Mouse (Mus musculus): Measurements from ENCODE around the gene Gm42791. TPM values are rescaled to one million over a fixed set of nuclear protein-coding genes. Genes with fewer than 3 reads are reported as not detected.
A peak's percentile ranks its signal among the peaks of the same experiment; 100 is the strongest.

Gm42791 gene
- polyA plus RNA-seq, 1 experiment from 2014 or later: 3.3 TPM

DNA sequence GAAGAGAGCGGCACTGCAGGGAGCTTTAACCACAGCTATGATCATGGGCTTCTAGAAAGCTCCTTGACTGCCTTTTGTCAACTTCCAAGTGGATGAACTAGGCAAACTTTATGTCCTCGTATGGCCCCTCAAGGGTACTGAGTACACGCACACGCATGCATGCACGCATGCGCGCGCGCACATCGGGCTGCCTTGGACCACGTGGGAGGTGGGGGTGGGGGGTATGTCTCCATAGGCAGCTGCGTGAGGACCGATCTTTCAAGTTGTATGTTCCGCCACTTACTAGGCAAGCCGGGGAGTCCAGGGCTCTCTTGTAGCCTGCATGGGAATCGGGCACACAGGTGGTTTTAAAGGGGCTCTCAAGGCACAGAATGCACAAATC lies 25.7 kb upstream of the Gm42791 start:
- no peaks in the 10 kb centered on the region for H3K27me3 ChIP-seq
- peak overlapping the region; percentile 83 for H3K27ac ChIP-seq
- 47% methylated on average over 16 of the region's 16 CpGs for WGBS
- ATAC-seq (ENCODE audit: borderline replicate concordance, extremely low read depth, low FRiP score, low TSS enrichment): peak; percentile 41
- H3K4me3 ChIP-seq: peak overlapping the region; percentile 11; the same call in 1 of the 2 replicates
- no peaks in the 10 kb centered on the region for H3K9me3 ChIP-seq
- peaks cover 18% of the 10 kb centered on the region for H3K4me1 ChIP-seq
- no peaks in the 10 kb centered on the region for H3K36me3 ChIP-seq
- peak overlapping the region; percentile 48 for H3K4me2 ChIP-seq
- no peak overlapping the region for H3K9ac ChIP-seq

DNA sequence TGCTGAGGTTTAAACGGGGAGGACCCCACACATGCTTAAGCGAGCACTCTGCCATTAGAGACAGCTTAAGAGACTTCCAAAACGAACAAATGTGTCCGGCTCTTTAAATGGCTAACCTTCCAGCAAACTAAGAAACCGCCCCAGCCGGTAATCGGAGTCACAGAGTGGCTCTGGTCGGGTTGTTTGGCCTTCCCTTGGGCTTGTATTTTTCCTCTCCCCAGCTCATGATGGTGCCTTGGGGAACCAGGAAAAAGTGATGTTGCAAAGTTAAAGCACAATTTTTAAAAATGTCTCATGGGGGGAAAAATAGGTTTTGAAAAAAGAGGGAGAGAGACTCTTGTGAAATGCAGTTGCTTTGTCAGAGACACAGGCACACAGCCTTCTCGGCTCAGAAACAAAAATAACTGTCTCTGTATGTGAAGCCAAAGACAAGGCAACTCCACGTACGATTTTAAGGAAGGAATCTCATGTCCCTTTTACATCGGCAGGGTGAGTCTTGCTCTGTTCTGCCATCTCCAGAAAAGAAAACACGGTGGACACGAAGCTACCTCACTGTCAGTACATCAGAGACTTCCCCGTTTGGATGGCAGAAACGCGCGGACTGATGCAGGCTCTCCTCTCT lies 25.2 kb upstream of the Gm42791 start:
- H3K27ac ChIP-seq: peak overlapping the region; percentile 83
- H3K4me2 ChIP-seq: peak overlapping the region; percentile 48
- WGBS: 29% methylated on average over 18 of the region's 18 CpGs
- H3K4me1 ChIP-seq: peaks cover 22% of the 10 kb centered on the region
- ATAC-seq (ENCODE audit: borderline replicate concordance, extremely low read depth, low FRiP score, low TSS enrichment): 0 out of 2 replicates have a peak, but pooled peaks have one; percentile 4
- no peak overlapping the region for H3K9ac ChIP-seq
- no peaks in the 10 kb centered on the region for H3K27me3 ChIP-seq
- no peaks in the 10 kb centered on the region for H3K36me3 ChIP-seq
- no peaks in the 10 kb centered on the region for H3K9me3 ChIP-seq
- no peak overlapping the region for H3K4me3 ChIP-seq

DNA sequence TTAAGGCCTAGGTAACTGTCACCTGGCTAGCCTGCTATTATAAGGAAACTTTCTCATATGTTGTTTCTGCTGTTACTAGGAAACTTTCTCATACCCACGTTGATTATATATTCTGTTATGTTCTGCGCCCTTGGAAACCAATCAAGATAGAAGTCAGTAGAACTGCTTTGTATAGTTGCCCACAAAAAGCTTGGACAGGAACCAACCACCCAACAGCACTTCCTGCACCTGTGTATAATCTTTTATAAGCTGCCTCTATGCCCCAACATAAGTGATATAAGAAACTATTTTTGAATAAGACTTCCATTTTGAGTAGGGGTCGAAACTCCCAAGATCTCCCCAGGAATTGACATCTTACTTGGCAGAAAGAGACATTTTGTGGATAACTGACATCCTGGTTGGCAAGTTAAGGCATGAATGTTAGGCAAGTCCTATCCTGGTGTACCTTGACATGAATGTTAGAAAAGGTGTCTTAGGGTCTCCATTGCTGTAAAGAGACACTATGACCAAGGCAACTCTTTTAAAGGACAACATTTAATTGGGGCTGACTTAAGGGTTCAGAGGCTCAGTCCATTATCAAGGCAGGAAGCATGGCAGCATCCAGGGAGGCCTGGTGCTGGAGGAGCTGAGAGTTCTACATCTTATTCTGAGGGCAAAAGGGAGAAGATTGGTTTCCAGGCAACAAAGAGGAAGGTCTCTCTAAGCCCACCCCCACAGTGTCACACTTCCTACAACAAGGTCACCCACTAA lies 22.9 kb upstream of the Gm42791 start:
- 75% methylated on average over 3 of the region's 3 CpGs for WGBS
- Histone ChIP-seq H3K4me2 (no peak overlapping the region), H3K9me3 (no peaks in the 10 kb centered on the region), H3K36me3 (no peaks in the 10 kb centered on the region), H3K9ac (no peak overlapping the region), H3K27me3 (no peaks in the 10 kb centered on the region), H3K4me3 (no peak overlapping the region), H3K4me1 (peaks cover 32% of the 10 kb centered on the region), H3K27ac (no peak overlapping the region)
- no peak for ATAC-seq (ENCODE audit: borderline replicate concordance, extremely low read depth, low FRiP score, low TSS enrichment)

DNA sequence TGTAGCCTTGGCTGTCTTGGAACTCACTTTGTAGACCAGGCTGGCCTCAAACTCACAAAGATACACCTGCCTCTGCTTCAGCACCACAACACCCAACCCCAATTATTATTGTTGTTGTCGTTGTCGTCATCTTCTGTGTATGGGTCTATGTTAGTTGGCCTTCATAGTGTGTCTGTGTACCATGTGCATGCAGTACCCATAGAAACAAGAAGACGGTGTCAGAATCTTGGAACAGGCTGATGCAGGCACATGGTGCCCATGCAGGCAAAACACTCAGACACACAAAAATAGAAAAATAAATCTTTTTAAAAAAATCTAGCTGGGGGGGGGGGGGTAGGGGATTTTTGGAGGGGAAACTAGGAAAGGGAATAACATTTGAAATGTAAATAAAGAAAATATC lies 22.2 kb upstream of the Gm42791 start:
- Histone ChIP-seq H3K9ac (no peak overlapping the region), H3K4me3 (no peak overlapping the region), H3K9me3 (no peaks in the 10 kb centered on the region), H3K27ac (no peak overlapping the region), H3K36me3 (no peaks in the 10 kb centered on the region), H3K4me1 (peaks cover 32% of the 10 kb centered on the region), H3K4me2 (no peak overlapping the region), H3K27me3 (no peaks in the 10 kb centered on the region)
- WGBS: 88% methylated on average over 3 of the region's 3 CpGs
- no peak for ATAC-seq (ENCODE audit: borderline replicate concordance, extremely low read depth, low FRiP score, low TSS enrichment)

DNA sequence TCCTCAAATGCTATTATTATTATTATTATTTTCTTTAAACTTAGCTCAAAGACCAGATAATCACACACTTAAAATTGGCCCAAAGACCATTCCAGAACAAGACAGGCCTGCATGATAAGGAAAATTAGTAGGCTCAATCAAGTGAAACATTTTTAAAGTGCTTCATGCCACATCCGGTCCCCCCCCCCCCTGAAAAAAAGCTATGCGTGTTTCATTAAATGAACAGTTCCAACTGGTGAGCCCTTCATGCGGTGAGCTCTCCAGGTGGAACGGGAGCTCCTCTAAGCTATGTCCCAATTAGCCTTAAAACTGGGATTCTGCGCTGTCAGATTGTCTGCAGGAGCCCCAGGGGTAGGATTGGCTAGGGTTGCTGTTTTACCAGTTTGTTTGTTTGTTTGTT lies 21.3 kb upstream of the Gm42791 start:
- peaks cover 32% of the 10 kb centered on the region for H3K4me1 ChIP-seq
- H3K9ac ChIP-seq: peak overlapping the region; percentile 58; the same call in 1 of the 2 replicates
- H3K4me2 ChIP-seq: peak overlapping the region; percentile 94
- no peak for ATAC-seq (ENCODE audit: borderline replicate concordance, extremely low read depth, low FRiP score, low TSS enrichment)
- H3K36me3 ChIP-seq: no peaks in the 10 kb centered on the region
- no peaks in the 10 kb centered on the region for H3K27me3 ChIP-seq
- H3K4me3 ChIP-seq: no peak overlapping the region
- no peak overlapping the region for H3K27ac ChIP-seq
- WGBS: 66% methylated on average over 5 of the region's 5 CpGs
- H3K9me3 ChIP-seq: no peaks in the 10 kb centered on the region

DNA sequence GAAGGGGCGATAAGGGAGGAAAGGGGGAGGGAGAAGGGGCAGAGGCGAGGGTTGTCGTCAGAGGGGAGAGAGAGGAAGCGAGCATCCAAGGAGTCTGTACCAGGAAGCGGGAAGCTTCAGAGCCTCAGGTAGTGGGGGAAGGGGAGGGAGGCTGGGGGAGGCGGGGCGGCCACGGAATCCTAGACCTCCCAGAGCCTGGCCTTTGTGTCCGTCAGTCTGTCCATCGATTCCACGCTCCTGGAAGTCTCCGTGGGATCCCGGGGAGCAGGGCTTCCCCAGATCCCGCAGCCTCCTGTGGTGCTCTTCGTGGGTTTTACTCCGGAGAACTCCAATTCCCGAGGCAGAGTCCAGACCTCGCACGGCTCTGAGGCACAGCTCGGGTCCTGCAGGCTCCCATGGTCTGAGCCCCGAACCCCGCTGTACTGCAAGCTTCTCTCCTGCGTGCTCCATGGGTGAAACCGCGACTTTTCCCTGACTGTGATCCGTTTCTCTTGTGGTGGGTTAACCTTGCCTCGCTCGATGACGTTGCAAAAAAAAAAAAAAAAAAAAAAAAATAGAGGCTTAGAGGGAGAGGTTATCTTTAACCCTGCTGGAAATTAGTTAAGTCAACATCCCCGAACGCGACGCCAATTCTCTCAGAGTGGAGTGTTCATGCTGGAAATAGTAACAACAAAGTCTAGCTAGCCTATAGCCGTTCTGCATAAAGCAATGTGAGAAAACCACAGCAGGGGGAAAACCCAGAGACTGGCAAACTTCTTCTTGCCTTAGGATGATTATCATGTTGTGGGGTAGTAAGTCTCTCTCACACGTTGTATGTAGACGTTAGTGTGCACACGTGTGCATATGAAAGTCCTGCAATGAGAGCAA lies 20.6 kb upstream of the Gm42791 start:
- peak; percentile 63; the same call in 1 of the 2 replicates for ATAC-seq (ENCODE audit: borderline replicate concordance, extremely low read depth, low FRiP score, low TSS enrichment)
- Histone ChIP-seq H3K9ac (peak overlapping the region; percentile 58), H3K4me3 (peak overlapping the region; percentile 53), H3K27ac (peak overlapping the region; percentile 62; the same call in 1 of the 2 replicates), H3K4me2 (peak overlapping the region; percentile 94), H3K9me3 (no peaks in the 10 kb centered on the region), H3K36me3 (no peaks in the 10 kb centered on the region), H3K4me1 (peaks cover 26% of the 10 kb centered on the region), H3K27me3 (no peaks in the 10 kb centered on the region)
- 1% methylated on average over 37 of the region's 37 CpGs for WGBS

DNA sequence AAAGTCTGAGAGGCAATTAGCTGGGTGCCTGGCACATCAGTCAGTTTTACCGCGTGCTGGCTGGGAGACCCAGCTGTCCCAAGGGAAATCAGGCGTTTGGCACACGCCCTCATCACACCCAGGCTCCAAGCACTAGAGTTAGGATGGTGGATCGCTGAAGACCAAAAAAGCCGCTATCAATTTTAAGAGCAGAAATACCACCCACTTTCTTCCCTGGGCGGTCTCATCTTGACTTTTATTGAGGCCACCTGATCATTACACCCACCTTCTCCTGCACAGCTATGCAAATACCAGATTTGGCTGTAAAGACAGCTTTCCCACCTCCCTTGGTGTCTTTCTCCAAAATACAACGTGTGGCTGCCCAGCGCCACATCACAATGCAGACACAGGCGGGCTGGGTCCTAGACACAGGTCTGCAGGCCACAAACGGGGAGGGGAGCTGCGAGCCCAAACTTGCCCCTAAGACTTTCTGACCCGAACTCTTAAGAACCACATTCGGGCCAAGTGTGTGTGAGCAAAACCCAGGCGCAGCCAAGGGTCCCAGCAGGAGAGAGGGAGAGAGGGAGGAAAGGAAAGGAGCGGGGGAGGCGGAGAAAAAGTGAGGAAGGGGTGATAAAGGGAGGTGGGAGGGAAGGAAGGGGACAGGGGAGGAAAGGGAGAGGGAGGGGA lies 19.8 kb upstream of the Gm42791 start:
- WGBS: 23% methylated on average over 17 of the region's 17 CpGs
- no peak overlapping the region for H3K27ac ChIP-seq
- H3K4me1 ChIP-seq: peaks cover 23% of the 10 kb centered on the region
- peak overlapping the region; percentile 53 for H3K4me3 ChIP-seq
- H3K9ac ChIP-seq: peak overlapping the region; percentile 58; the same call in 1 of the 2 replicates
- H3K4me2 ChIP-seq: peak overlapping the region; percentile 94
- no peaks in the 10 kb centered on the region for H3K9me3 ChIP-seq
- no peaks in the 10 kb centered on the region for H3K36me3 ChIP-seq
- no peaks in the 10 kb centered on the region for H3K27me3 ChIP-seq
- no peak for ATAC-seq (ENCODE audit: borderline replicate concordance, extremely low read depth, low FRiP score, low TSS enrichment)

DNA sequence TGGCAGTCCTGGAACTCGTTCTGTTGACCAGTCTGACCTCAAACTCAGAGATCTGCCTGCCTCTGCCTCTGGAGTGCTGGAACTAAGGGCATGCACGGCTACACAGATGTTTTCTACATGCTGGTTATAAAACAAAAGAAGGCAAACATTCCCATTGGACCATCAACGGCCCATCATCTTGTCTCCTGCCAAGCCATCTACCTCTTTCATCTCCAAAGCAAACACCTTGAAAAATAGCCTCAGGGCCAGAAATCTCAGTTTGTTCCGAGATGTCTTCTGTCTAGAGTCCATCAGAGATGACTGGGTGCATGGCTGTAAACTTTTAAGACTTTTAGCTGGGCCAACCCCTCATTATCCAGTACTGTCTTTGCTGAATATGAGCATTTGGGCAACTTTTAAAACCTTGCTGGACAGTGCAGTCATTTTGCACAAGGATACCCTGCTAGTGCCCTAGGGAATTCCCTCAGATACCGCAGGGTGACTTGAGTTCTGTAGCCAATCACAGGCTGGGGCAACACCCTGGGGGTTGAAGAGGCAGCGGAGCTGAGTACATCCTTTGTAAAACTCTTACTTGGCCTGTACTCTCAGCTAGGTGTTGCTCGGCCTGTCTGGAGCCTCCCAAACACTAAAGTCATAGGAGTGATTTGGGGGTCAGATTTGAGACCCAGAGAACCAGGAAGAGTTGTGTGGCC lies 19.0 kb upstream of the Gm42791 start:
- H3K4me1 ChIP-seq: peaks cover 22% of the 10 kb centered on the region
- no peak overlapping the region for H3K4me3 ChIP-seq
- H3K27me3 ChIP-seq: no peaks in the 10 kb centered on the region
- 77% methylated on average over 7 of the region's 7 CpGs for WGBS
- no peak for ATAC-seq (ENCODE audit: borderline replicate concordance, extremely low read depth, low FRiP score, low TSS enrichment)
- no peak overlapping the region; the same call in 1 of the 2 replicates for H3K4me2 ChIP-seq
- no peak overlapping the region for H3K27ac ChIP-seq
- H3K36me3 ChIP-seq: no peaks in the 10 kb centered on the region
- no peaks in the 10 kb centered on the region for H3K9me3 ChIP-seq
- H3K9ac ChIP-seq: no peak overlapping the region

DNA sequence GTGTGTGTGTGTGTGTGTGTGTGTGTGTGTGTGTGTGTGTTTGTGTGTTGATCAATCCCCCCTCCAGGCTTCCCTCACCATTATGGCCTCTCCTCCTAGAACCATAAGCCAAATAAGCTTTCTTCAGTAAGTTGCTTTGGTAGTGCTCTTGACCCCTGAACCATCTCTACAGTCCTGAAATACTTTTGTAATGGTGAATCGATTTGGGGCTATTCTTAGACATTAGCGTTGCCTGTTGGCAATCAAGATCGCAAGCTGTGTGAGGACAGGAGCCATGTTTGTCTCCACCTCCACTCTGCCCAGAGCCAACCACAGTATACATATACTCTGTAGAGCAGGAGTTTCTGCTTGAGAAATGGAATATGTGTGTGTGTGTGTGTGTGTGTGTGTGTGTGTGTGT lies 14.2 kb upstream of the Gm42791 start:
- H3K27me3 ChIP-seq: no peaks in the 10 kb centered on the region
- no peak overlapping the region for H3K4me2 ChIP-seq
- ATAC-seq (ENCODE audit: borderline replicate concordance, extremely low read depth, low FRiP score, low TSS enrichment): no peak
- 56% methylated on average over 3 of the region's 3 CpGs for WGBS
- H3K4me1 ChIP-seq: peaks cover 20% of the 10 kb centered on the region
- no peaks in the 10 kb centered on the region for H3K9me3 ChIP-seq
- no peak overlapping the region for H3K4me3 ChIP-seq
- no peak overlapping the region for H3K27ac ChIP-seq
- no peaks in the 10 kb centered on the region for H3K36me3 ChIP-seq
- no peak overlapping the region for H3K9ac ChIP-seq

DNA sequence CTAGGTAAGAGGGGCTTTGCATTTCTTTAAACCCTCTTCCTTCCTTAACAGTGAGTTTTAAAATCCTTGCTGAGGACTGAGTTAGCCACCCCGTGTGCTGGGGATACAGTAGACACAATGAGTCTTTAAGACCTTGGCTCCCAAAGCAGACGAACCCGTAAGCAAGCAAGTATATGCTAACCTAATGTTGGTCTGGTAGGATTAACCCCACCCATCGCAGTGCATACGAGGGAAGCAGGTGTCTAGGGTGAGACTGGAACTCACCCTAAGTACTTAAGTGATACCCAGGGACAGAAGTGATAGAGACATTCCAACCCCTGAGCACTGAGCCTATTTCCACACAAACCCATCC lies 12.3 kb upstream of the Gm42791 start:
- Histone ChIP-seq H3K4me3 (peak overlapping the region; percentile 16), H3K27ac (peak overlapping the region; percentile 52; the same call in 1 of the 2 replicates), H3K27me3 (no peaks in the 10 kb centered on the region), H3K36me3 (no peaks in the 10 kb centered on the region), H3K4me1 (peaks cover 28% of the 10 kb centered on the region), H3K4me2 (peak overlapping the region; percentile 69), H3K9ac (peak overlapping the region; percentile 23; the same call in 1 of the 2 replicates), H3K9me3 (no peaks in the 10 kb centered on the region)
- 40% methylated on average over 5 of the region's 5 CpGs for WGBS
- no peak for ATAC-seq (ENCODE audit: borderline replicate concordance, extremely low read depth, low FRiP score, low TSS enrichment)

Measured in lung, embryonic 15.5 days (tissue).